Mouse (Mus musculus) small intestine, adult 2 months (tissue): ENCODE results near the gene Il34.

ENCODE experiments used
- CTCF ChIP-seq: fragments of 200-500 bp; IDR thresholded peaks from 2 replicates; pipeline ENCODE4 v1.5.1; 2012; ENCODE audit warnings: low read depth, mild to moderate bottlenecking, control low read depth, inconsistent platforms, low read length, moderate library complexity, mixed read lengths; ENCODE audit not compliant: insufficient replicate concordance, insufficient read length; ENCODE audit errors: extremely low read depth
- POLR2A ChIP-seq: fragments of 200-500 bp; IDR thresholded peaks from 2 replicates; pipeline ENCODE4 v1.6.1; 2012; ENCODE audit warnings: low read depth, mild to moderate bottlenecking, control low read depth, inconsistent platforms, low read length, moderate library complexity

GRCm38 (mm10) chr8:110695431-110695830 is 110.3 kb downstream of the Il34 start:
- TF ChIP-seq POLR2A (no peak), CTCF (no peak)
